Mouse (Mus musculus) neural tube, embryonic 15.5 days (tissue): ENCODE data around the gene Aanat. TPM values are rescaled to one million over a fixed set of nuclear protein-coding genes. Genes with fewer than 3 reads are reported as not detected.

Experiments
- ATAC-seq: fragments of 200-750 bp; cut with Nextera tagmentation; 2 replicates; pipeline ENCODE4 v1.8.0; 2017; ENCODE audit warnings: mild to moderate bottlenecking, moderate TSS enrichment, moderate library complexity; ENCODE audit not compliant: low FRiP score
- H3K27ac ChIP-seq: fragments of 300-500 bp; sonication (generic); replicated peaks from 2 replicates; pipeline ENCODE4 v1.5.1; 2015; ENCODE audit warnings: mild to moderate bottlenecking, inconsistent platforms
- H3K27me3 ChIP-seq: fragments of 300-500 bp; sonication (generic); replicated peaks from 2 replicates; pipeline ENCODE4 v1.6.1; 2015; ENCODE audit warnings: inconsistent platforms
- H3K36me3 ChIP-seq: fragments of 300-500 bp; sonication (generic); 2 replicates; pipeline ENCODE4 v1.6.1; 2015; ENCODE audit warnings: inconsistent platforms
- H3K4me1 ChIP-seq: fragments of 300-500 bp; sonication (generic); 2 replicates; pipeline ENCODE4 v1.6.1; 2015; ENCODE audit warnings: inconsistent platforms
- H3K4me2 ChIP-seq: fragments of 300-500 bp; sonication (generic); 2 replicates; pipeline ENCODE4 v1.6.1; 2015; ENCODE audit warnings: inconsistent platforms, mild to moderate bottlenecking, moderate library complexity
- H3K4me3 ChIP-seq: fragments of 300-500 bp; sonication (generic); replicated peaks from 2 replicates; pipeline ENCODE4 v1.5.1; 2015; ENCODE audit warnings: mild to moderate bottlenecking, inconsistent platforms
- H3K9ac ChIP-seq: fragments of 300-500 bp; sonication (generic); replicated peaks from 2 replicates; pipeline ENCODE4 v1.6.1; 2015; ENCODE audit warnings: mild to moderate bottlenecking, inconsistent platforms
- H3K9me3 ChIP-seq: fragments of 300-500 bp; sonication (generic); replicated peaks from 2 replicates; pipeline ENCODE4 v1.6.1; 2016; ENCODE audit warnings: inconsistent platforms
- WGBS: fragments of 180-500 bp; shearing (Covaris S2); methylation state at CpG from one replicate; pipeline ENCODE4 v1.1.7; 2015; ENCODE audit warnings: mixed read lengths; 5-methylcytosine and 5-hydroxymethylcytosine counted together
- polyA plus RNA-seq: library from polyadenylated mRNA; unstranded; fragments of >200 nt; fragmentation: Nextera tagmentation; extraction: Ambion mirVana; gene quantifications from 2 replicates; pipeline ENCODE4 v1.2.1, GENCODE M21; 2015

Aanat gene
- polyA plus RNA-seq, 1 experiment from 2014 or later, result 0.49 TPM

DNA sequence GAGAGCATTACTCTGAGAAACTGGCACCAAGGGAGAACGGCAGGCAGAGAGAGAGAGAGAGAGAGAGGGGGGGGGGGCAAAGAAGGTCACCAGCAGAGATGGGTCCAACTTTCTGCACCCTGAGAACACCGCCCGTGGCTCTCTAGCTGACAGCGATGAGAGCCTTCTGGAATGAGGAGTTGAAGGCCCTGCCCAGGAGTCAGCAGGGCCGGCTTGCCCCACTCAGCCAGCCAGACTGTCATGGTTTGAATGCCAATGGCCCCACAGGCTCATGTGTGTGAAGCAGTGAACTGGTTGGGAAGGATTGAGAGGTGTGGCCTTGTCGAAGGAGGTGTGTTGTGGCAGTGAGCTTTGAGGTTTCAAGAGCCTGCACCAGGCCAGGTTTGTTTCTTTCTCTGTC lies 27.0 kb downstream of the Aanat start:
- Histone ChIP-seq H3K27ac (no peak overlapping the region), H3K4me2 (no peak overlapping the region), H3K4me3 (no peak overlapping the region), H3K9ac (no peak overlapping the region), H3K36me3 (no peaks in the 10 kb centered on the region), H3K4me1 (0 out of 2 replicates have a peak, but pooled peaks cover 4% of the 10 kb centered on the region), H3K9me3 (no peaks in the 10 kb centered on the region), H3K27me3 (no peaks in the 10 kb centered on the region)
- ATAC-seq, result no peak
- WGBS, result 91% methylated on average over 6 of the region's 6 CpGs

DNA sequence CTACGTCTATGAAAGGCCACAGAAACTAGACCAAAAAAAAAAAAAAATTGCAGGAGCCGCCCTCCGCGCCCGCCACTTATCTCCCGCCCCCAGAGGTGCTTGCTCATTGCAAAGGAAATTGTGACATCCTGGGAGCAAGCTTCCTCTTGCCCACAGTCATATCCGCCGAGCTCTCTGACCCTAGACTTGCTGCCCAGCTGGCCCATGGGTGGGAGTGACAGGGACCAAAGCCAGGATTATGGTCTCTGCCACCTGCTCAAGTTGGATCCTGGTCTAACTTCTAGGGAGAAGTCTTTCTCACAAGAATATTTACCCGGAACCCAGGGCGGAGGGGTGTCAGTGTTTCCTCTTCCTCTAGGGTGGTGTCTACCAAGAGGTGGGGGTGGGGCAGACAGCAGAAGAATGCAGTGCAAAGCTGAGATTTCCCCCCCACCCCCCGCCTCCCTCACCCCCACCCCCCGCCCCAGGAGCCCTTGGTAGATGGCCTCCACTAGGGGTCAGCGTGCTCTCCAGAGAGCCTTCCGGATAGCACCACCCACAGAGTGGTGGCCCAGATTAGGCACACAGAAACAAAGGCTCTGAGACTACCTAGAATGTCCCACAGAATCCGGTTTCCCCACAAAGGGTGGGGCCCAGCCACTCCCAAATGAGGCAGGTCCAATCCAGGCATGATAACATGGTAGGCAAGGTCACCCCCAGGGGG lies 29.7 kb downstream of the Aanat start:
- WGBS, result 55% methylated on average over 15 of the region's 15 CpGs
- ATAC-seq, result no peak
- H3K36me3 ChIP-seq, result no peaks in the 10 kb centered on the region
- no peak overlapping the region for H3K27ac ChIP-seq
- H3K4me1 ChIP-seq, result peaks cover 24% of the 10 kb centered on the region
- no peak overlapping the region for H3K4me2 ChIP-seq
- no peaks in the 10 kb centered on the region for H3K9me3 ChIP-seq
- H3K9ac ChIP-seq, result no peak overlapping the region
- H3K27me3 ChIP-seq, result no peaks in the 10 kb centered on the region
- H3K4me3 ChIP-seq, result no peak overlapping the region

DNA sequence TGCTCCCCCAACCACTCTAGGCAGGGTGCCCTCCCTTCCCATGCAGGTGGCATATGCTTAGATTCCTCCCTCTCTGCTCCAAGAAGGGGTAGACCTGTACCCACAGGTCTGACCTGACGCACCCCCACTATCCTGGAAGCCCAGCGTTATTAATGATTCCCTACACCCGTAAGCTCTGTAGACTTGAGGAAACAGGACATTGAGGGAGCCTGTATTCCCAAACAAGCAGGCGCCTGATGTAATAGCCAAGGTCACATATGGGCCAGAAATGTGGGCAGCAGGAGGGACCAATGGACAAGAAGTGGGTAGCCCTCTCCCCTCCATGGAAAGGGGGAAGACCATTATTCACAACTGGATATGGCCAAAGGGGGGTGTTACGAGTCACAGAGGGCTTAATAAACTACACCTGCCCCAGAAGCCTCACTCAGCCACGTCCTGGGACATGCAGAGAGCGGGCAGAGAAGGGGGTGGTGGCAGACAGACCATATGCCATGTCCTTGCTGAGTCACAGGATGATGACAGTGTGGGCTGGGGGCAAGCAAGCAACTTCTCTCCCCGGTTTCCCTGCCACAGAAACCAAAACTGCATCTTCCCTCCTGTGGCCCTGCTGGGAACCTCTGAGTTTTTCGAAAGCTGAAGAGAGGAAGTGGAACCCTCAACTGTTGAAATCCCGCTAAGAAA lies 30.3 kb downstream of the Aanat start:
- Histone ChIP-seq H3K4me1 (peaks cover 31% of the 10 kb centered on the region), H3K27ac (no peak overlapping the region), H3K36me3 (no peaks in the 10 kb centered on the region), H3K4me2 (no peak overlapping the region), H3K9ac (no peak overlapping the region), H3K9me3 (no peaks in the 10 kb centered on the region), H3K27me3 (no peaks in the 10 kb centered on the region), H3K4me3 (no peak overlapping the region)
- ATAC-seq, result no peak
- 75% methylated on average over 10 of the region's 10 CpGs for WGBS

GRCm38 (mm10) chr11:116617641-116618040 lies 31.4 kb downstream of the Aanat start:
- H3K27ac ChIP-seq, result no peak overlapping the region
- no peaks in the 10 kb centered on the region for H3K36me3 ChIP-seq
- H3K27me3 ChIP-seq, result no peaks in the 10 kb centered on the region; the same call in 1 of the 2 replicates
- peaks cover 34% of the 10 kb centered on the region for H3K4me1 ChIP-seq
- H3K4me2 ChIP-seq, result no peak overlapping the region
- 85% methylated on average over 7 of the region's 7 CpGs for WGBS
- no peak overlapping the region for H3K4me3 ChIP-seq
- no peaks in the 10 kb centered on the region for H3K9me3 ChIP-seq
- ATAC-seq, result no peak
- H3K9ac ChIP-seq, result no peak overlapping the region

GRCm38 (mm10) chr11:116618666-116619065 lies 32.4 kb downstream of the Aanat start:
- Histone ChIP-seq H3K27me3 (peaks cover 10% of the 10 kb centered on the region), H3K4me3 (no peak overlapping the region), H3K4me1 (peaks cover 37% of the 10 kb centered on the region), H3K9ac (no peak overlapping the region), H3K4me2 (no peak overlapping the region), H3K36me3 (no peaks in the 10 kb centered on the region), H3K9me3 (no peaks in the 10 kb centered on the region), H3K27ac (no peak overlapping the region)
- WGBS, result 91% methylated on average over 7 of the region's 7 CpGs
- ATAC-seq, result no peak

GRCm38 (mm10) chr11:116619156-116619555 lies 32.9 kb downstream of the Aanat start:
- no peak overlapping the region for H3K4me3 ChIP-seq
- H3K9me3 ChIP-seq, result no peaks in the 10 kb centered on the region
- H3K4me1 ChIP-seq, result peaks cover 42% of the 10 kb centered on the region
- no peak overlapping the region for H3K27ac ChIP-seq
- no peaks in the 10 kb centered on the region for H3K36me3 ChIP-seq
- no peak overlapping the region for H3K9ac ChIP-seq
- H3K4me2 ChIP-seq, result no peak overlapping the region
- H3K27me3 ChIP-seq, result peaks cover 15% of the 10 kb centered on the region
- ATAC-seq, result no peak
- WGBS, result 69% methylated on average over 7 of the region's 7 CpGs

- ATAC-seq, result no peak
- no peak overlapping the region for H3K9ac ChIP-seq
- peaks cover 46% of the 10 kb centered on the region for H3K4me1 ChIP-seq
These were observed 33.3 kb downstream of the Aanat start for GRCm38 (mm10) chr11:116619561-116619960.

GRCm38 (mm10) chr11:116620073-116620472 lies 33.8 kb downstream of the Aanat start:
- H3K4me2 ChIP-seq, result 0 out of 2 replicates have a peak overlapping the region, but pooled peaks have one; percentile 7
- no peak for ATAC-seq
- no peaks in the 10 kb centered on the region for H3K9me3 ChIP-seq
- no peaks in the 10 kb centered on the region for H3K36me3 ChIP-seq
- H3K27ac ChIP-seq, result peak overlapping the region; percentile 51; the same call in 1 of the 2 replicates
- H3K4me3 ChIP-seq, result no peak overlapping the region
- peaks cover 48% of the 10 kb centered on the region for H3K4me1 ChIP-seq
- H3K27me3 ChIP-seq, result peaks cover 24% of the 10 kb centered on the region
- 34% methylated on average over 9 of the region's 9 CpGs for WGBS
- H3K9ac ChIP-seq, result no peak overlapping the region

More at GRCm38 (mm10) chr11:116619561-116619960, 33.3 kb downstream of the Aanat start:
- peaks cover 19% of the 10 kb centered on the region for H3K27me3 ChIP-seq
- H3K36me3 ChIP-seq, result no peaks in the 10 kb centered on the region
- 0 out of 2 replicates have a peak overlapping the region, but pooled peaks have one; percentile 0 for H3K27ac ChIP-seq
- no peak overlapping the region for H3K4me3 ChIP-seq
- H3K9me3 ChIP-seq, result no peaks in the 10 kb centered on the region
- 21% methylated on average over 8 of the region's 8 CpGs for WGBS
- 0 out of 2 replicates have a peak overlapping the region, but pooled peaks have one; percentile 7 for H3K4me2 ChIP-seq

DNA sequence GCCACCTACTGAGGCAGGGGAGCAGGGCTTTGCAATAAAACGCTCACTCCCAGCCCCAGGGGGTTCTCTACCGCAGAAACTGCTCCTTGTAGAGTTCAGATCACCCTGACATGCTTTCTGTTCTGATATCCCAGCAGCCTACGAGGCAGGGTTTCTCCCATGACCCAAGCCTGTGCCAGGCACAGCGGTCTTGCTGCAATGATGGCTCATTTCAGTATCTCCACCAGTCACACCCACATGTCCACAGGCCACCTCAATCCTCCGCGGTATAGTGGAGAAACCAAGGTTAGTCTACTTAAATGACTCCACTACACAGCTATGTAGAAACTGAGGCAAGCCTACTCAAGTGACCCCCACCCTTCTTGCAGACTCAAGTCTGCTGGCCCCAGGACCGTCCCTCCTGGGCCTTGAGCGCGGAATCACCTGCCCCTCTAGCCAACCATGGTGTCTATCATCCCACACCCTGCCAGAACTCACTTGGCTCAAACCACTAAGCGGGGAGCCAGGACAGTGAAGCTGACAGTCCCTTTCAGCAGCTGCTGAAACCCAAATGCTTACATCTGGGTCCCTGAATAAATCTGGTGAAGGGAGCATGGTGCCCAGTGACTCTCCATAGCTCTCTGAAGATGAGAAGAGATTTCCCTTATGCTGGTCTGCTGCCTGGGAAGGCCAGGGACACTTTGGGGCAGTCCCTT lies 34.5 kb downstream of the Aanat start:
- Histone ChIP-seq H3K4me2 (no peak overlapping the region; the same call in 1 of the 2 replicates), H3K4me1 (peaks cover 48% of the 10 kb centered on the region), H3K36me3 (no peaks in the 10 kb centered on the region), H3K4me3 (no peak overlapping the region), H3K9ac (no peak overlapping the region), H3K27ac (peak overlapping the region; percentile 51), H3K27me3 (peaks cover 30% of the 10 kb centered on the region), H3K9me3 (no peaks in the 10 kb centered on the region)
- no peak for ATAC-seq
- WGBS, result 77% methylated on average over 10 of the region's 10 CpGs

DNA sequence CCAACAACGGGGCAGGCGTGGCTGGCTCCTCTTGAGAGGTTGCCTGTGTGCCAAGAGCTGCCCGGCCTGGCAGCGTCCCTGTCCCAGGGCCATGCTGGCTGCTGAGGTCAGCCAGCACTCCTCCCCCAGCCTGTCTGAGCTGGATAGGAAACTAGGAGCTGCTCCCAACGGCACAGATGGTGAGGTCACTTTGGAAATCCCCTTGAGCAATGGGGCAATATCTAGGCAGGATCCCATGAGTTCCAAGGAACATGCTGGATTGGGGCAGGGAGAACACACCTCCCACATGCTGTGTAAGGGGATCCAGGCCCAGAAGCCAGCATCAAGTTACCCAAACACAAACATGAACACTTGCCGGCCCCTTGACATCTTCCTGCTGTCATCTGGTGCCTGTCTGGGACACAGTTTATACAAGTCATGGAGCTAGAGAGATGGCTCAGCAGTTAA lies 35.0 kb downstream of the Aanat start:
- Histone ChIP-seq H3K4me3 (no peak overlapping the region), H3K4me2 (no peak overlapping the region; the same call in 1 of the 2 replicates), H3K27me3 (peaks cover 30% of the 10 kb centered on the region), H3K36me3 (no peaks in the 10 kb centered on the region), H3K9me3 (no peaks in the 10 kb centered on the region), H3K9ac (no peak overlapping the region), H3K27ac (peak overlapping the region; percentile 51), H3K4me1 (peaks cover 48% of the 10 kb centered on the region)
- ATAC-seq, result no peak
- WGBS, result 49% methylated on average over 6 of the region's 6 CpGs

GRCm38 (mm10) chr11:116623281-116624124 lies 37.3 kb downstream of the Aanat start:
- no peaks in the 10 kb centered on the region for H3K9me3 ChIP-seq
- WGBS, result 7% methylated on average over 39 of the region's 40 CpGs
- H3K27me3 ChIP-seq, result peaks cover 30% of the 10 kb centered on the region
- H3K36me3 ChIP-seq, result no peaks in the 10 kb centered on the region
- no peak overlapping the region for H3K27ac ChIP-seq
- H3K4me1 ChIP-seq, result peaks cover 45% of the 10 kb centered on the region
- H3K4me3 ChIP-seq, result peak overlapping the region; percentile 48
- no peak for ATAC-seq
- H3K4me2 ChIP-seq, result peak overlapping the region; percentile 75
- peak overlapping the region; percentile 47 for H3K9ac ChIP-seq
